Mouse (Mus musculus) frontal cortex, adult 2 months (tissue): Measurements from ENCODE around the gene Dhcr24. TPM values are rescaled to one million over a fixed set of nuclear protein-coding genes. Genes with fewer than 3 reads are reported as not detected.
A peak's percentile ranks its signal among the peaks of the same experiment; 100 is the strongest.

ENCODE experiments used
- DNase-seq, 2 experiments: peaks; one replicate each; pipeline ENCODE4 v3.0.0; 2022; ENCODE audit warnings: low spot score in 1 of 2; ENCODE audit errors: extremely low spot score in 1 of 2
- polyA plus RNA-seq: library from polyadenylated mRNA; depleted of rRNA; stranded (reverse); fragments of >200 nt; gene quantifications from 2 replicates; pipeline ENCODE4 v1.2.3, GENCODE M21; 2012

The Dhcr24 gene
- polyA plus RNA-seq, 1 experiment, result 77.0 TPM

DNA sequence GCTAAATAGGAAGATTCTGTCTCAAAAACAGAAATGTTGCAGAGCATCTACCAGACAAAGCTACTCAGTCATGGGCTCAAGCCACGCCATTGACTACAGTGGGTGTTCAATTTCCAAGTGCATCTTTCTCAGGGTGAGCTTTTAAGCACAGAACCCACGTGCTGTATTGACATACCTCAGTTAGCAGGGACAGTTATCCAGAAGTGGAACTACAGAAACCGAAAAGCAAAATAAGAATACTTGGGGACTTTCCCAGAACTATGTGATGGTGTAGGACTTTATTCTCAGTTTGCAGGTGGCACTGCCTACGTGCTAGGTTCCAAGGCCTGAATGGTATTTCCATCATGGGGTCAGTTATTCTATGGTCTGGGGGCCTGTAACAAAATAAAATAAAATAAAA is 36.9 kb downstream of the Dhcr24 start:
- DNase-seq, result no peak

DNA sequence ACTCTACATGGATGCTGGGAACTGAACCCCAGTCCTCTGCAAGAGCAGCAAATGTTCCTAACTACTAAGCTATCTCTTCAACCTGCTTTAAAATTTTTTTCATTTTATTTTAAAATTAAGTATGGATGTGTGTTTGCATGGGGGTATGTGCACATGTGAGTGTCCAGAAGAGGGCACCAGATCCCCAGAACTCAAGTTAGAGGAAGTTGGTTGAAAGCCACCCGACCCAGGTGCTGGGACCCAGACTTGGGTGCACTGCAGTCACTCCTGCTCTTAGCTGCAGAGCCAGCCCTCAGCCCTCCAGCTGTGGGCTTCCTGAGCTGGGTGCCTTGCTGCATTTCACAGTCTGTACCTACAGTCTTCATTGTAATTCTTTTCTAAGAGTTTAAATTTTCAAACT is 38.6 kb downstream of the Dhcr24 start:
- no peak for DNase-seq

GRCm38 (mm10) chr4:106600770-106601169 is 39.9 kb downstream of the Dhcr24 start:
- no peak for DNase-seq

DNA sequence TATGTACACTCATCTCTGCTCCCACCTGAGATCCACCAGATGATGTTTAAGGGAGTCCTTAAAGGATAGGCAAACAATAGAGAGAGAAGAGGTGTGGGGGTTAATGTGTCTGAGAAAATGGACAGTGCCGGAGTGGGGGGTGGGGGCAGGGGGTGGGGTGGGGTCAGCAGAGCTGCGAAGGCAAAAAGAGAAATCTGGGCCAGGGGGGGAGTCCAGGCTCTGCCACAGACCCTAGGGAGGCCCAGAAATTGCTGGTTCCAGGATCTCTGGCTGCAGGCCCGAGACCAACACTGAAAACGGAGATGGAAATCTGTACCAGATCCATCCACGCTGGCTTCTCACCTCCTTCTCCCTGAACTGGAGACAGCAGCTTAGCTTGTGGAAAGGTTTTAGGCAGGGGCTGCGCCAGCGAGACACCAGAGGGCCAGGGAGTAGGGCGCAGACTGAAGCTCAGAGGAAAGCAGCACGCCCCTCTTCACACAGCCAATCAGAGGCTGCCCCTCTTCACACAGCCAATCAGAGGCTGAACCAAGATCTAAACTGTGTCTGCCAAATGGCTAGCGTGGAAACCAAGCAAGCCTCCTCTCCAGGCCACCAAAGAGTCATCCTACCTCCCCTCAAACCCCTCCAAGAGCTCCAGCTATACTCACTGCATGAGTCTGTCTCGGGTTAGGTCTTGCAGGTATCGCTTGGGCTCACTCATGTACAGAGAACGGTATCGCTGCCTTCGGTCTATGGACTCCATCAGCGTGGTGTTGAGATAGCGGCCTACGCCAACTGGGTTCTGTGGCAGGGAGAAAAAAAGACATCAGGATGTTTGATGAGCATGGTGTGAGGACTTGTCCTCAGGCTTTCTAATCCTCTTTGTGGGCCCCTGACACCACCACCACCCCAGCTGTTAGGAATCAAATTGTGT is 46.1 kb downstream of the Dhcr24 start:
- DNase-seq, result no peak

DNA sequence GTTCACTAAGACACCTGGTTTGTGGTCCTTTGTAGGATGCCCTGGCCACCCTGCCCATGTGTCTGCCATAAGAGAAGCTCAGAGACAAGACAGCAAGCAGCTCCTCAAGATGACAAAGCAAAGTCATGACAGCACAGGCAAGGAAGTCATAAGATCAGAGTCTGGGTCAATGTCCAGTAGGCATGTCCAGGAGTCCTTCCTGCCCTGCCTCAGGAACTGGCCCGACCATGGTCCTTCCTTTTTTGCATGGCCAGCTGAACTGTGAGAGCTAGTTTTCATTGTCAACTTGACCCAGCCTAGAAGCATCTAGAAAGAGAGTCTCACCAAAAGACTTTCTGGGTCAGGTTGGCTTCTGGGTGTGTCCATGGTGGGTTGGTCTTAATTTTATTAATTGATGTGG is 47.1 kb downstream of the Dhcr24 start:
- DNase-seq, result no peak

DNA sequence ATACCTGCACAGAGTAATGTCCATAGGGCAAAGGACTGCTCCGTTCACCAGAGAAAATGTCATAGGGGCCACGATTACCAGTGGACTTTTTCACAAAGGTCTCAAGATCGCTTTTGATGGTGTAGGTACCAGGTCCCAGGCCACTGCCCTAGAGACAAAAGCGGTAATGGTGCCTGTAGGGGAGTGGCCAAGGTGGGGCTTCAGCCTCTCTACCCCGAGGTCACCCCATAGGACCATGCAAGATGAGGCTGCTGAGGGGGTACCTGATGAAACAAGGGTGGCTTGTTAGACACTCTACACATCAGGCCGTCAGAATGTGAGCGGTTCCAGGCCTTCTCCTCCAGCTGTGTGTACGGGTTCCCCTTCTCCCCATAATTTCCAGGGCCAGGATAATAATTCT is 52.3 kb downstream of the Dhcr24 start:
- DNase-seq, result no peak

DNA sequence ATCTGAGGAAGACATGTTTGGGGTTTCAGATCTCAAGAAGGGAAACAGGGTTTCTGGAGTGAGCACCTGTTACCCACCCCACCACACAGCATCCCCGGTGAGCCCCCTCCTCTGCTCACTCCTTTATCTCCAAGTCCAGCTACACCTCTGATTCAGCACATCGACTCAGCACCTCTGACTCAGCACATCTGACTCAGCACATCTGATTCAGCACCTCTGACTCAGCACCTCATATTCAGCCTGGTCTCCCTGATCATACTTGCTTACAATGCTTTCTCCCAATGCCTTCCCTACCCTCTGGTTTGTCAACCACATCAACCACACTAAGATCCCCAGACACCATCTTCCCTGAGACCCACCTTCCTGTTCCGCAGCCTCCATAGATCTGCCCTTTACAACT is 52.7 kb downstream of the Dhcr24 start:
- DNase-seq, result peak in 1 of 2 experiments; percentile 59

GRCm38 (mm10) chr4:106614180-106614797 is 53.5 kb downstream of the Dhcr24 start:
- DNase-seq, result peak in 1 of 2 experiments; percentile 85

- no peak for DNase-seq
Measured at GRCm38 (mm10) chr4:106614881-106615280, 54.0 kb downstream of the Dhcr24 start.

- DNase-seq, result no peak
Measured at GRCm38 (mm10) chr4:106615637-106616036, 54.8 kb downstream of the Dhcr24 start.

DNA sequence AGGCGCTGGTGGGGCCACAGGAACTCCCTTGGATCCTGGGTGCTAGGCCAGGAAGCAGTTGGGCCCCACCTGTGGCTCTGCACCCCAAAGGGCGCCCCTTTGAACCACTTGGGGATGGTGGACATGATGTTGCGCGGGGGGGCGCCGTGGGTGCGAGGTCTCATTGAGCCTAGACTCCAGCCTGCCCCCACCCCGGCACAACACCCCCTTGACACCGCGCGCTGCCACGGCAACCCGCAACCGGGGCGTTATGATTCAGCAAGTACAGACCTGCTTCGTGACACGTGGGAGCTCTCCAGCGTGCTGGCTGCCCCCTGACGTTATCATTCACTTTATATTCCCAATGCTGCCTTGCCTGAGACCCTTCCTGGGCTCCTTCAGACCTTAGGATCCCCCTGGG is 56.2 kb downstream of the Dhcr24 start, which contains the start of gene Lexm:
TSS of gene Lexm (minus strand) at position 186 of the 400 bp plus-strand sequence.
- DNase-seq, result peak in 1 of 2 experiments; percentile 65

- DNase-seq, result no peak
Measured at GRCm38 (mm10) chr4:106618898-106619297, 58.1 kb downstream of the Dhcr24 start.

- no peak for DNase-seq
Measured at GRCm38 (mm10) chr4:106621428-106621827, 60.6 kb downstream of the Dhcr24 start.

GRCm38 (mm10) chr4:106622030-106622493 is 61.2 kb downstream of the Dhcr24 start, which contains the start of gene Ttc22:
Gene Ttc22 (plus strand): TSS chr4:106622432.
- DNase-seq, result no peak

- no peak for DNase-seq
Measured at GRCm38 (mm10) chr4:106622712-106623111, 61.9 kb downstream of the Dhcr24 start.

DNA sequence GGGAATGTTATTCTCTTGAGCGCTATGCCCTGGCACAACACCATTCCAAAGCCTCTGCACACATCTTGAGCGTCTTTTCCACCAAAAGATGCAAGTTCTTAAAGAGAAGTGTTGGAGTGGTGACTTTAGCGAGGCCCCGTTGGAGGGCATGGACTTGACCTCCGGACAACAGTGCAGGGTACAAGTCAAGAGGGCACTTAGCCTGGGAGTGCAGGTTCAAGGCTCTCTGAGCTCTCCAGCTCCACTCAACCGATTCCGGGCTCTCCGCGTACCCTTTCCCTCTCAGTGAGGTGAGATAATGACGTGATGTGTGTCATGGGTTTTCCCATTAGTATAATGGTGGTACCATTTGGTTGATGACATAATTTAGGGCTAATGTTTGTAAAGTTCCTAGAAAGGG is 63.4 kb downstream of the Dhcr24 start:
- no peak for DNase-seq

DNA sequence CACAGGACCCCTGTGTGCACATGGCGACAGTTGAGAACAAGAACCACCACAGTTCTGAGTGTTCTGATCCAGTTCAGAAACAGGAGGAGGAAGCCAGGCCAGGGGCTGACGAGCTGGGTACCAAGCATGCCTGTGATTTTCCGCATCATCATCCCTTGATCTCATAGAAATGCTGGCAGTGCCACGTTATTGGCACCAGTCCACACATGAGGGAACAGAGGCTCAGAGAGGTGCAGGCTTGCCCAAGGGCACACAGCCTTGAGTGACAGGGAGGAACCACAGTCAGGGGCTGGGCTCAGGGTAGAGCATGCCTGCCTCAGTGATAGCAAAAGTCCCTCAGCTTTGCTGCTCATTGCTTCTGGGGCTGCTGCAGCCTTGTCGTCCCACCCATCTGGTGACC is 67.0 kb downstream of the Dhcr24 start:
- DNase-seq, result no peak

GRCm38 (mm10) chr4:106628650-106629360 is 68.0 kb downstream of the Dhcr24 start:
- DNase-seq, result no peak

GRCm38 (mm10) chr4:106629374-106629773 is 68.5 kb downstream of the Dhcr24 start:
- no peak for DNase-seq

DNA sequence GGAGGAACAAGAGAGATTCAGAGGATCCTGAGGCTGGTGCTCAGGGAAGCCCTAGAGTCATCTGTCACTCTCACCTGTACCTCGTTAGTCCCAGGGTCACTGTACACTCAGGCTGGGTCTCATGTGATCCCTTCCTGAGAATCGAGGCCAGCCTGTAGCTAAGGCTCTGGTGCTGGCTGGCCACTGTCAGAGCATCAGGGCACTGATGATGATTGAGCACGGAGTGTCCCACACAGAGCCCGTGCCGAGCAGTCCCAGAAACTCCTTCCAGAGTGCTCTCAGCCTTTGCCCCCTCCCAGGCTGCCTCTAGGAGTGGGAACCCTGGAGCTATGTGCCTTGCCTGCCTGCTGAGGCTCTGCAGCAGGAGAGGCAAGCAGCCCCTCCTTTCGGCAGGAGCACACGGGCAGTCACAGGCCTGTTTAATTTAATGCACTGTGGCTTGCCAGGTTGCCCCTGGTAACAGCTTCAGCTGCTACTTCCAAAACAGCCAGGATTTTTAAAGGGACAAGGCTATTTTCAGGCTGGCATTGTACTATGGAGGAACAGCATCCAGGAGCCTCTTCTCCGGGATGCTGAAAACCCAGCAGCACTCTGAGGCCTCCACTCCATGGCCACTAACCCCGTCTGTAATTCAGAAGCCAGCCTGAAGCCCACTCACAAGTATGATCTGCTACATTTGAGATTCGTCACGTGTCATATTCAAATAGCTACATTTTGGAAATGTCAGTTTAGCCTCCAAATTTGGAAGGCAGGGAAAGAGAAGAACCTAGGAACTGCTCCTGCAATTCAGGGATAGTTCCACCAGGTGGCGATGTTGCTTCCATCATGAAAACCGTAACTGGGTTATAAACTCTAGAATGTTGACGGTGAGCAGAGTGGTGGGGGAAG is 69.7 kb downstream of the Dhcr24 start:
- DNase-seq, result peak; percentile 87 to 98
